Mouse (Mus musculus) cerebral cortex, adult 2 months (tissue): Measurements from ENCODE around the gene Rel.

Experiments
- WGBS: fragments of 180-500 bp; shearing (Covaris S2); methylation state at CpG from one replicate; pipeline ENCODE4 v1.1.7; 2018; 5-methylcytosine and 5-hydroxymethylcytosine counted together

The Rel gene

DNA sequence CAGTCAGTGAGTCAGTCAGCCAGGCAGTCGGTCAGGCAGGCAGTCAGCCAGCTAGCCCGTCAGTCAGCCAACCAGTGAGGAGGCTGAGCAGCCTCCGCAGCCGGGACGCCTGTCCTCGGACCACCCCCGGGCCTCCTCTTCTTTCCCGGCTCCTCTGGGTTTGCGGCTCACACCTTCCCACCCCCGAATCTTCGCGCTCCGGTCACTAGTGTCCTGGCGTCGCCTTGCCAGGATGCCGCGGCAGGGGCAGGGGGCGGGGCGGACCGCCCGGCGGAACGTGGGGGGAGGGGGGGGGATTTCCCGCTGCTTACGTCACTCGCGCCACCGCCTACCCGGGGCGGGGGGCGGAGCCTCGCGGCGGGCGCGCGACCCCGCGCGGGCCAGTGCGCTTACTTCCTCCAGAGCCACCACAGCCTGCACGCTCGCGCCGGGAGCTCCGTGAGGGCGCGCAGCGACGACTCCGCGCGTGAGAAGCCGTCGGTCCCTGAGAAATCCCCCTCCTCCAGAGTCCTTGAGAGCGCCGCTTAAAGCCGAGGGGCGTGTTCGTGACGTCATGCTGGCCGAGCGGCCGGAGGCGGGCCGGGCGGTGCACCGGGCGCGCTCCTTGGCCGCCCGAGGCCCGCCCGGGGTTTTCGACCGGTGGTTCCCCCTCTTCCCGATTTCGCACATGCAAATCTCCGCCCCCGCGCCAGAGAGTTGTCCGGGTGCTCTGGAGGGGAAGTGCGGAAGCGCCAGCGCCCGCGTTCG is at the start of gene Rel:
Gene Rel, minus strand, starts transcription at position 211 of the 747 bp plus-strand sequence.
- under 1% methylated on average over 88 of the region's 88 CpGs for WGBS

DNA sequence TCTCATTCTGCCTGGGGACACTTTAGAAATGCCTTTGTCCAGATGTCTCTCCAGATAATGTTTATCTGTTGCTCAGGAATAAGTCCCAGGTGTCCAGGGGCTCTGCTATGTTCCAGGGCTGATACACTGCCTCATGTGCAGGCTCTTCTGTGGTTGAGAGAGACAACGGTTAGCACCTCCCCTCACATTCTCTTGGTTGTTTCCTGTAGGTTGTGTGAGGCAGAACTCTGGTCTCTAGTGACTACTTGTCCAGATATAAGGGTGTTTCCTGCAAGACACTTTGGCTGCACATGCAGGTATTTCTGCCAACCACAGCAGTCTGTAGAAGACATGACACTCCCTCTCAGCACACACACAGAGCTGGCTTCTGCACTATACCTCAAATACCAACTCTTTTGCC is 48.0 kb upstream of the Rel start:
- WGBS: 74% methylated on average over 1 of the region's 1 CpGs

DNA sequence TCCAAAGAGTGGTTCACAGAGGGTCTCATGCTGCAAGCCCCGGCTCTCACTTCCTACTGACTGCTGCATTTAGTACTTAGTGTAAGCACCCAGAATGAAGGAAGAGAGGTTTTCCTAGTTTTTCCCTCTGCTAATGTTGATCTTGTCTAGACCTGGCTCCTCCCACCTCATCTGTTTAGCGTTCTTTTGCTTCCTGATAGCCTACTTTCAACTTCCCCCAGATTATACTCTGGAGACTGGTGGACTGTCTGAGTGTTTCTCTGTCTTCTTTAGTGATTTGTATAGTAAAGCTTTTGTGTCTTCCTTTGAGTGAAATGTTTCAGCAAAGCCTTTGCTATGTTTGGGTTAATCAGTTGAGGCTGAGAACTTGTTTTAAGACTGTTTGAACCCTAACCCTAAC is 40.0 kb upstream of the Rel start:
- 53% methylated on average over 2 of the region's 2 CpGs for WGBS

DNA sequence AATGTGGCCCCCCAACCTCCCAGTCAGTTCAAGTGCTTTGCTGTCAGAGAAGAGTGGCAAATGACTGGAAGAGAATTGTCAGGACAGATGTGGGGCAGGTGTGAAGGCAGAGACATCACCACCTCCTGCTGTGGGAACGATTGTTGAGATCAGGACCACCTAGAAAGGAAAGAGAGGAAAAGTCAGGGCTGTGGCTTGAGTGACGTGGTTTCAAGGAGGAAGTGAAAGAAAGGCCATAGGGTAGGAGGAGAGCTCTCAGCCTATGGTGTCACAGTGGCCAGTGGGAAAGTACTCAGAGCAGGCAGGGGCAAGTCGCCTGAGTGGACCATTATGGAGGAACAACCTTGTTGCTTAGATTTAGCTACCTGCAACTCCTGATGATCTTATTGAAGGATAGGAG is 34.9 kb upstream of the Rel start:
- 83% methylated on average over 3 of the region's 3 CpGs for WGBS

DNA sequence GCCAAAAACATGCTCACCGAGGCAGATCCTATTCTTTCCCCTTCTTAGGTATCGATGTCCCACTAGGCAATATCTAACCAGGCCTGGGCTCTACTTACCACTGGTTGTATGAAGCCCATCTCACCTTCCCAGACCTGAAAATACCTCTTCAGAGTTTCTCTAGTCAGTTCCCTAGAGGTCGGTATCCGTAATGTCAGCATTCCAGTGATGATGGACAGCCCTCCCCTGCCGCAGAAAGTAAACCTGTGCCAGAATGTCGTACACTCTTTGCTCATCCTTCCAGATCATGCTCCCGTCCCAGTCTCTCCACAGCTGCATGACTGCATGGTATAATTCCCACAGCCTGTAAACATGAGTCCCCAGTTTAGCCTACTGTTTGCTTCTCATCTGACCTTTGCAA is 32.4 kb upstream of the Rel start:
- WGBS: 92% methylated on average over 7 of the region's 7 CpGs

DNA sequence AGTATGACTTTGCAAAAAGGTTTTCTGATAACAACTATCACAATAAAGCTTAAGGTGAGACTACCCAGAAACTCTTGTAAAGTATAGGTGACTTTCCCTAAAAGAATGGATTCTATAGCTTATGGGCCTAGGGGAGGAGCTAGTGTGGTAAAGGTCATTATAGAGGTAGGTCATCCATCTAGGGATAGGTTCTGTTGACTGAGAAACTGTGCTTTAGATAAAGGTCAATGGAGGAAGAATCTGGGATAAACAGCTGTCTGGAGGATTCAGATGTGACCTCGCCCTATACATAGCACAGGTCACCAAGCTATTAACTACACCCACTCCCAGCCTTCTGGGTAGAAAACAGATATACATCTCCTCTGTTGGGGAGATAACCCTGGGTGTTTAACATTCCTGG is 31.5 kb upstream of the Rel start:
- 97% methylated on average over 1 of the region's 1 CpGs for WGBS

DNA sequence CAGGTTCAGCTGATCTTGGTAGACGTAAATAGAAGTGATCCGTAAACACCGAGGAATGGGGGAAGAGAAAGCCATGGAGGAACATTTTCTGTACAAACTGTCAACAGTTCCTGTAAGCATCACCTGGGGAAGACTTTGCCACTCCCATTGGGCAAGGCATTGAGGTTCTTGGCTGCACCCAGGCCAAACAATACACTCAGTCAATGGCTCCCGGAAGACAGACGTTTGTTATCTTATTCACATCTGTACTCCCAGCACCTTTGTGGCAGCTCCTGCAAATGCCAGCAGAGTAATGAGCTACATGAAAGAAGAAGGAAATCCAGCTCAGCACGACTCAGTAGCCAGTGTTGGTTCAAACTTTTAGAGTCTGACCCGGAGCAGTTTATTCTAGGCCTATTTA is 31.1 kb upstream of the Rel start:
- 76% methylated on average over 7 of the region's 7 CpGs for WGBS

DNA sequence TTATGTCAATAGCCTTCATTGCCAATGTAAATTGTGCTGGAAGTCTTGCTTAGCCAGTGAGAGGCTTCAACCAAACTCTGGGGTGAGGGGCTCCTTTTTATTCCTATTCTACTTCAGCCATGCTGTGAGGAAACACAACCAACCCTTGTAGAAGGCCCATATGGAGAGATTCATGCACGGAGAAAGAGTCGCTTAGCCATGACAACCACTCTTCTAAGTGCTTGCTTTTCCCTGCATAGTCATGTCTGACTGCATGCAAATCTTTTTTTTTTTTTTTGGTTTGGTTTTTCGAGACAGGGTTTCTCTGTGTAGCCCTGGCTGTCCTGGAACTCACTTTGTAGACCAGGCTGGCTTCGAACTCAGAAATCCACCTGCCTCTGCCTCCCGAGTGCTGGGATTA is 12.9 kb upstream of the Rel start:
- 85% methylated on average over 5 of the region's 5 CpGs for WGBS

DNA sequence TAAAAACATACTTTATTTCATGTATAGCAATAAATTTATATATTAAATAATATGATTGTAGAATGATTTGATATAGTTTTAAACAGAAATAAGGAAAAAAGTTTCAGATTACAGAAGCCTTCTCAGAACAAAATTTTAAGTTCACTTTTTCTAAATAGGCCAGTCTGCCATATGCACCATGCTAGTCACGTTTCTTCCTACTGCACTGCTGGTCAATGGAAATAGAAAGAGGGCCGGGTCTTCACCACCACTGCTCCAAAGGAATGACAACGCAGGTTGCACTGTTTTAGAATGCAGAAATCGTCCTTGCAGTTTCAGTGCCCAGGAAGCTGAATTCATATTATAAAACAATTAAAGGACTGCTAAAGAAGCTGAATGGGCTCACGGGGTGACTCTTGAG is 12.3 kb upstream of the Rel start:
- WGBS: 81% methylated on average over 5 of the region's 5 CpGs

DNA sequence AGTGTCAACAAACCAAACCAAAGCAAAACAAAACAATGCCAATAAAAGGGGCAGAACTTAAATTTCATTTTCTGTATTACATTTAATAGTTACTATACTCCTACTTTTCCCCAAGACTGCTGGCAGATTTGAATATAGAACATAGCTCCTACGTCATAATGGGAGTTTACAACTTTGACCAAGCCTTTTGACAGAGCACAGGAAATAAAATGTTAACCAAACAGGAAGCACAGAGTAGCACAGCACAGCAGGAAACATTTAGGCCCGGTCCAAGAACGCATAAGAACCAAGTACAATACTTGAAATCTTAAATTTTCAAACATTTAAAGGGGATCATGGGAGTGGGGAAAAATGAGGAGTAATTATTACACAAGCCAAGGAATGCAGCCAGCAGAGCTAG is 11.3 kb upstream of the Rel start:
- 75% methylated on average over 3 of the region's 3 CpGs for WGBS

DNA sequence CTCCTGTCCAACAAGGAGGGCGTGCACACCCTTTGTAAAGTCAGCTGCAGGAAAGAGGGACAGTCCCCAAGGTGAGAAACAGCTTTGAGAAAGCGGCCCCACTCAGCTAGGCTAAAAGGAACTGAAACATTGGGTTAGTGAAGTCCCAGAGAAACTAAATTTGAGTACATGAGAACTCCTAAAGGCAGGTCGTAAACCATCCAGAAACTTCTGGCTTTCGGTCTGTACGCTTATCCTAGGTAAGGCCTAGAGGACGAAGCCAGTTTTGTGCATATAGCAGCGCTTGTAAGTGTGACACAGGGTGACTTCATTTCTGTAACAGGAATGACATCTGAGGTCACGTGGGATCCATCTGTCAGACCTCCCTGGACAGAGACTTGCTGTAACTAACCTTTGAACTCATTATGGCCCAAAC is 8.0 kb upstream of the Rel start:
- WGBS: 93% methylated on average over 8 of the region's 8 CpGs

DNA sequence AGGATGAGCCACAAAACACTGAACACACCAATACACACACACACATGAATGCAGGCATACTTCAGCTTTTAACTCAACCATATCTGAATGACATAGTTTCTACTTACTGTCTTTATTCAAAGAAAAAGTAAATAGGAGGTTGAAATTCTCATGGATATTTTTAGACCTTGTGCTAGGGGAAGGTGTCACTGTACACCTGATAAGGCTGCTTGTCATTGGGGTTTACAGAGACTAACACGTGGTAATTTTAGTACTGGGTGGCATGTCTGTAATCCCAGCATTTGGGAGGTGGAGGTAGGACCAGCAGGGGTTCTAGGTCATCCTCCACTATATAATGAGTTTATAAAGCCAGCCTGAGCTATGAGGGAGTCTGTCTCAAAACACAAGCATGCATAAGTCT is 1.7 kb upstream of the Rel start:
- 51% methylated on average over 1 of the region's 1 CpGs for WGBS

DNA sequence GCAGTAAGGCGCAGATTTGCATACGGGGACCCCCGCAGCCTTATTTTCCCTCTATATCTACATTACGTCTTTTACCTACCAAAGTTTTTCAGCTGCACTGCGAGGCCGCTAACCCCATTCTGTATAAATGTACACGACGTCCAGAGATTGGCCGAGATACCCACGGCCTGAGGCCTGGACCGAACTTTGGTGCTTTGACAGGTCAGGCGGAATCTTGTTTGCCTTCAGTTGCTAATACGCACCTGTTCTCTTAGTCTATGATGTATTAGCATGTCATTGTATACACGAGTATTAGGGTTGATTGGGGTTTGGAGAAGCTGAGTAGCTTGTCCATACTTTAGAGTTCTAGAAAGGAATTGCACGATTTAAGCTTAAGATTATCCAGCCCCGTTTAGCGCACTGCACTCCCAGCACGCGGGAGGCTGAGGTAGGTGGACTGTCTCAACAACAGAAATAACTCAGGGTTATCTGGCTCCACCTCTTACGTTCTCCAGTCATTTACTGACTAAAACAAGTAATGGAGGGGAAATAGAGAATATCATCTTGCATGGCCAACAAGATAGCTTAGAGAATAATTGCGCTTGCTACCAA is 832 bp upstream of the Rel start:
- WGBS: 9% methylated on average over 21 of the region's 21 CpGs

DNA sequence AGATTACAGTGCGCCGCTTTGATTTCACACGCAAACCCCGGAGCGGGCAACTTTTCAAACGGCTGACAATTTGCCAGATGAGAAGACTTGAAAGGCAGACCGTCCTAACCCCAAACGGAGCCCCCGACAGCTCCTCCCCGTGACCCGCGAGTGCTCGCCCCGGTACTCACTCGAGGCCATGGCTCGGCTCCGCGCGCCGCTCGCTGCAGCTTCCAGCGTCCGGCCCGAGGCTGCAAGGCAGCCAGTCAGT is 335 bp downstream of the Rel start:
- under 1% methylated on average over 24 of the region's 24 CpGs for WGBS

DNA sequence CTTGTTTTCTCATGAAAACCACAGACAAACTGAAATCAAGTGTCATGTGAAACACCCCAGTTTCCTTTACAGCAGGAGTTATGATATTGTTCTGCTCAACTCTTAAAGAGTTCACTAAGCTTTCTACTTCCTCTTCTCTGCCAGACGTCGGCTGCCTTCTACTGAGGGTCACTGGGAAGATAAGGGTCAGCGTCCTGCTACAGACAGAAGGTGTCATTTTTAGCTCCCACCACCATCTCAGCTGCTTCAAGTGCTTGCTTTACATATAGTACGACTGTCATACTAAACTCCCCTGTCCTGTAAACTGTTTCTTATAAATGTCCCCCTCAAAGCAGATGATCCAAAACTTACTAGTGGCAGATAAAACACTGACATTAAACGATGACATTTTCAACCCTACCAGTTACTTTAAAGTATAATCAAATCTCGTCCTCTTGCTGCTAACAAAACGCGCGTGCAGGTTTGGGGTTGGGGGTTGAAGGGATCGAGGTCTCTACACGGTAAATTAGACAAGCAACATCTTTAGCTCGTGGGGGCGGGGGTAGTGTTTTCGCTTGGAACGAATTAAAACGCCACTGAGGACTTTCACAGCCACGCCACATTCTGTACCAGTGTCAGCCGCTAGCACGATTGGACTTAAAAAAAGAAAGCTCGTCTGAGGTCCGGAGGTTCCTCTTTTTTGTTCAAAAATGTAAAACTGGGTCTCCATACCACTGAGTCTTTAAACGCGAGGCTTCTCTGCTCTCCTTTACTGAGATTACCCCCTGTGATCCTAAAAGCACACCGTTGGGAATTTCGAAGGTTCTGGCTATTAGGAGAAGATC is 872 bp downstream of the Rel start:
- 1% methylated on average over 25 of the region's 25 CpGs for WGBS

DNA sequence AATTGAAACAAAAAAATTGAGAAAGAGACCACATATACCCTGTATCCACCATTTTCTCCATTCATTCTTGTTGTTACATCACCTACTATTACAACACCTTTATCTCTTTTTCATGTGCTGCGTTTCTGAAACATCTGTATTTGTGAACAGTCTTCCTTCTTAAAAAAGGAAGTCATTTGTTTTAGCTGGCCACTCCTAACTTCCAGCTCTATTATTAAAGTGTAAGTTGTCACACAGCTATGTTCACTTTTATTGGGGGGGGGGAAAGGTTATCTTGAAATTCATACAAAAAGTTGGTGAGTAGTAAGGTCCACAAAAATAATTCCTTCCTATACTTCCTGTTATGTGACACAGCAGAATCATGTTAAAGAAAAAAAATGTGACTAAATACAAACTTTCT is 2.8 kb downstream of the Rel start:
- WGBS: 78% methylated on average over 1 of the region's 1 CpGs

DNA sequence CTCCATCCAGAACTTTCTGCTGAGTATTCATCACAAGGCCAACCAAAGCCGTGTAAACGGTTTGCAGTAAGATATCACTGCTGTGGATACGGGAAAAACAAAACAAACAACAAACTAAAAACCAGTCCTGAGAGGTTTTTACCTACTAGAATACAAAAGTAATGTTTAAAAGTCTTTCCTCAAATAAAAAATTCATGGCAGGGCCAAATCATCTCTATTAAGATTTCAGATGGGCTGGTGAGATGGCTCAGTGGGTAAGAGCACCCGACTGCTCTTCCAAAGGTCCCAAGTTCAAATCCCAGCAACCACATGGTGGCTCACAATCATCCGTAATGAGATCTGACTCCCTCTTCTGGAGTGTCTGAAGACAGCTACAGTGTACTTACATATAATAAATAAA is 3.4 kb downstream of the Rel start:
- WGBS: 87% methylated on average over 5 of the region's 5 CpGs

DNA sequence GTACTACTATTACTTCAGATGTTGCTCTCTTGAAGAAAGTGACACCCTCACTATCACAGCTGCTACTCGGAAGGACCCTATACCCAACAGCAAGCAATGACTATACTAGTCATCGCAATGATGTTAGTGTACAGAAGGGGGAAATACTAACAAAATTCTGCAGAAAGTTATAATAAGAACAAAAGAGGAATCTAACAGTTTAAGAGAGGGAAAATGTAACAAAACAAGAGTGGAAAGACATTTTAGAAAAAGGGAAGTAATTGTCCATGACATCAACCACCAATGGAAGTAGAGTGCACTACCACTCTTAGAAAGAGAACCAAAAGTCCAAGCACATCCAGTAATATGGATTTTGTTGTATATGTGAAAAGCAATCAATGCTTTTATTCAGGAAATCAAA is 8.1 kb downstream of the Rel start:
- WGBS: 92% methylated on average over 2 of the region's 2 CpGs

DNA sequence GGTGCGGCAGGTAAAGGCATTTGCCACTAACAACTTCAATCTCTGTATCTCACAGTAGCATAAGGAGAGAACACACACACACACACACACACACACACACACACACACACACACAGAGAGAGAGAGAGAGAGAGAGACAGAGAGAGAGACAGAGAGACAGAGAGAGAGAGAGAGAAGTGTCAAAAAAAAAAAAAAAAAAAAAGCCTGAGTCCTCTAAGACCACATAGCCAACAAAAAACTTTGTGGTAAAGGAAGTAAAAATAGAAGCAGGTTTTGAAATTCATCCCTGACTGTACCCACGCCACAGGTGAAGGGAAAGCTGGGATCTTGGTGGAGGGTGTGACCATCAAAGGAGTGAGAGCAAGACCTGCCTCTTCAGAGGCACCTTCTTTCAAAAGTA is 12.6 kb downstream of the Rel start:
- WGBS: 80% methylated on average over 2 of the region's 2 CpGs

DNA sequence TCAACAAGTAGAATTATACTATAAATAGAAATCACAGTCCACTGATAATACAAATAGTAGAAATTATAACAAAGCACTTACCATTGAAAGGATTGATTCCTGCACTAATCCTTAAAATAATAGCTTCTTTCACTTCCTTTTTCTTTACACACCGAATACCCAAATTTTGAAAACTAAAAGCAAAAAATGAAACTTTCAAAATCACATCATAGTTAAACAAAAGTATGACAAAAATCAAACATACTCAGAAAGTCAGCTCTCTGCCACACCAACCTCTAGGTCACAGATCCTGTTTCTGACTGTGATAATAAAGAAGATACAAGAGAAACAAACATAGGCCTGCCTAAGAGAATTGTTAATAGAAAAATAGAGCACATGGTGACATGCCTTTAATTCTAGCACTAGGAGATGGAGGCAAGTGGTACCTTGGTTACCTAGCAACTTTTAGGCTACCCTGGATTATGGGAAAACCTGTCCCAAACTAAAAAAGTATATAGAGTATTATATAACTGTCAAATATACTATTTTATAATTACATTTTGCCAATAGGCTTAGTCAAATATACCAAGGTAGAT is 17.5 kb downstream of the Rel start:
- 84% methylated on average over 1 of the region's 1 CpGs for WGBS

DNA sequence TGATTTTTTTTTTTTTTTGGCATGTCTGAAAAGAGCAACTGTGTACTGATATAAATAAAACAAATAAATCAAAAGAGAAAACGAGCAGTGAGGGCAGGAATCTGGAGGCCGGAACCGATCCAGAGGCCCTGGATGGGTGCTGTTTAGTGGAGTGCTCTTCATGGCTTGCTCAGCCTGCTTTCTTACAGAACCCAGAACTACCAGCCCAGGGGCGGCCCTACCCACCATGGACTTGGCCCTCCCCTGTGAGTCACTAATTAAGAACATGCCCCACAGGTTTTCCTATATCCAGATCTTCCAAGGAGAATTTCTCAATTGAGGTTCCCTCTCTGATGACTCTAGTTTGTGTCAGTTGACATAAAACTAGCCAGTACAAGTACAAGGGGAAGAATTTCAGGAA is 24.7 kb downstream of the Rel start:
- WGBS: 90% methylated on average over 4 of the region's 4 CpGs

DNA sequence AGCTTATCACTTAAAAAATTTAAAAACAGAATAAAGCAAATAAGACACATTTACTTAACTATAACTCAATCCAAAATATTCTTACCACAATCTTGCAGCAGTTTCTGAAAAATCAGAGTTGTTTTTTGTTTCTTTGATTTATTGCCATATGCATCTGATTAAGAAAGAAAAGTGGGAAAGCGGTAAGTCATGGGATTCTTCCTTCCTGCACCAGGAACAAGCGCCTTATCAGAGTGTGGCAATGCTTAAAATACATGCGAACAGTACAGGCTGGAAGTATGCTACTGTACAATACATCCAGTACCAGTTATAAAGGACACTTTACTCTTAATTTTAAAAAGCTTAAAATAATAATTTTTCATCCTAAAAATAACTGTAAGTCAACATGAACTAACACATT is 26.4 kb downstream of the Rel start:
- 94% methylated on average over 3 of the region's 3 CpGs for WGBS

DNA sequence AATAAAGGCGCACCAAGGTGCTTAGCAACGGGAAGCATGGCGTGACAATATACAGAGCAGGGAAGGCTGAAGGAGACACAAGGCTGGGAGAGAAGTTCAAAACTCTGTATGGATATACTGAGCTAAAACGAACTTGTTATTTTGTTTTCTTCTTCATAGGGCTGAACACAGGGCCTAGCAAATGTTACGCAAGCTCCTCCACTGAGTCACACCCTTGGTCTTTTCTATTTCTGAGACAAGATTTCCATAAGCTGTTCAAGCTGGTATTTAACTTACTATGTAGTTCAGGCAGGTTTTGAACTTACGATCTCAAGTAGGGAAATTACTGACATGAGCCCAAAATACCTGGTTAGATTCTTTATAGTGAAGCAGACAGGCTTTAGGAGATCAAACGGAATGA is 29.4 kb downstream of the Rel start:
- 90% methylated on average over 7 of the region's 7 CpGs for WGBS
